Mouse (Mus musculus): Measurements from ENCODE around the gene Zbtb21. TPM values are rescaled to one million over a fixed set of nuclear protein-coding genes. Genes with fewer than 3 reads are reported as not detected.

Gene Zbtb21
- total RNA-seq, 2 experiments from 2014 or later, result 10.9 to 11.4 TPM

Other genes starting within 250 kb of the Zbtb21 start
- under 1 TPM; 0.10 to 0.44 TPM for gene Ripk4, start 198.8 kb downstream of the Zbtb21 start, total RNA-seq (2021)
- gene Prdm15, start 110.8 kb downstream of the Zbtb21 start, total RNA-seq (2021), result 1 to 10 TPM; 5.4 to 6.0 TPM
- gene C2cd2, start within 50 bp of the Zbtb21 start, total RNA-seq (2021), result 10 to 100 TPM; 27.0 to 29.6 TPM
- gene B230307C23Rik, start 34.7 kb upstream of the Zbtb21 start, total RNA-seq (2021), result 1 to 10 TPM; 3.4 to 6.6 TPM
- gene A630089N07Rik, start 119.8 kb upstream of the Zbtb21 start, total RNA-seq (2021), result 1 to 10 TPM; 2.2 to 2.8 TPM